Comparison of ENCODE assay signal across 17 mouse cellular contexts in genomic region chr1:143886014-143886413, GRCm38 (mm10).
"Had no signal": no experiment of that assay in that cellular context is flagged by ENCODE, and none has a peak within 500 bp of the region (broad histone marks: within the 10 kb centered on the region; RNA-seq: fewer than 3 reads in every experiment).

No protein-coding gene starts in this region.

- ATAC-seq: liver, postnatal 0 days; midbrain, embryonic 13.5 days; midbrain, embryonic 15.5 days had no signal

- H3K27ac ChIP-seq: liver, embryonic 13.5 days; liver, embryonic 15.5 days; macrophage; midbrain, embryonic 13.5 days; midbrain, embryonic 15.5 days; neural tube, embryonic 12.5 days; stomach, embryonic 15.5 days; stomach, postnatal 0 days had no signal

- H3K9me3 ChIP-seq: liver, embryonic 13.5 days; liver, embryonic 15.5 days; megakaryocyte, embryonic 14.5 days; midbrain, embryonic 13.5 days; midbrain, embryonic 15.5 days; neural tube, embryonic 12.5 days; stomach, embryonic 15.5 days had no signal

- H3K9ac ChIP-seq: liver, embryonic 13.5 days; liver, embryonic 15.5 days; liver, postnatal 0 days; midbrain, embryonic 13.5 days; midbrain, embryonic 15.5 days; neural tube, embryonic 12.5 days; stomach, embryonic 15.5 days had no signal

- H3K4me2 ChIP-seq: liver, embryonic 11.5 days; liver, embryonic 13.5 days; liver, embryonic 15.5 days; midbrain, embryonic 11.5 days; midbrain, embryonic 13.5 days; midbrain, embryonic 15.5 days; neural tube, embryonic 12.5 days; stomach, embryonic 15.5 days had no signal

- H3K27me3 ChIP-seq: liver, embryonic 13.5 days; liver, embryonic 15.5 days; midbrain, embryonic 13.5 days; midbrain, embryonic 15.5 days; neural tube, embryonic 12.5 days; stomach, embryonic 15.5 days had no signal

- H3K36me3 ChIP-seq: liver, embryonic 13.5 days; liver, embryonic 15.5 days; midbrain, embryonic 13.5 days; midbrain, embryonic 15.5 days; neural tube, embryonic 12.5 days; stomach, embryonic 15.5 days had no signal

- H3K4me3 ChIP-seq: liver, embryonic 13.5 days; liver, embryonic 15.5 days; megakaryocyte, embryonic 14.5 days; midbrain, embryonic 13.5 days; midbrain, embryonic 15.5 days; neural tube, embryonic 12.5 days; stomach, embryonic 15.5 days had no signal

- DNase-seq: liver; liver, embryonic 13.5 days; liver, postnatal 0 days; right cerebral cortex, postnatal 14 days; thymus, adult 2 months; thymus, postnatal 25 days; thymus, postnatal 4 days had no signal

- H3K4me1 ChIP-seq: liver, embryonic 13.5 days; liver, embryonic 15.5 days; megakaryocyte, embryonic 14.5 days; neural tube, embryonic 12.5 days; stomach, embryonic 15.5 days had no signal
